In genomic region chr5:115821200-115821599, GRCm38 (mm10) we compare ENCODE assay signal across 20 mouse cellular contexts. TPM values are rescaled to one million over a fixed set of nuclear protein-coding genes. Genes with fewer than 3 reads are reported as not detected.
A peak's percentile ranks its signal among the peaks of the same experiment; 100 is the strongest.
DNase-seq lines count a peak whose midpoint lies in the region; ATAC-seq and TF ChIP-seq lines count a peak whose summit lies in the region.
"Had no signal": no experiment of that assay in that cellular context is flagged by ENCODE, and none has a peak within 500 bp of the region (broad histone marks: within the 10 kb centered on the region; RNA-seq: fewer than 3 reads in every experiment).

No protein-coding gene starts in this region.

- no peak for TF ChIP-seq POLR2A in testis, adult 2 months (IDR thresholded peaks at IDR 0.05; ENCODE audit: control insufficient read depth, low read depth, low read length)
- no peak for TF ChIP-seq POLR2A in heart, adult 2 months (IDR thresholded peaks at IDR 0.05; ENCODE audit: insufficient read depth, low read depth, low read length)

- 0 out of 2 replicates have a peak, but pooled peaks have one; percentile 21 for TF ChIP-seq CTCF in kidney, postnatal 0 days (IDR thresholded peaks at IDR 0.05; ENCODE audit: low read depth)
- TF ChIP-seq CTCF in testis, adult 2 months (IDR thresholded peaks at IDR 0.05; ENCODE audit: control insufficient read depth, insufficient read depth, insufficient replicate concordance, low read depth, low read length): peak; percentile 62; the same call in 1 of the 2 replicates
- TF ChIP-seq CTCF in heart, adult 2 months (IDR thresholded peaks at IDR 0.05): no peak

- no peak for TF ChIP-seq EP300 in heart, adult 2 months (IDR thresholded peaks at IDR 0.05; ENCODE audit: insufficient read depth, low read depth, low read length)

- H3K36me3 ChIP-seq in kidney, postnatal 0 days (ENCODE audit: insufficient read depth, low read length): no peaks in the 10 kb centered on the region
- no peaks in the 10 kb centered on the region for H3K36me3 ChIP-seq in testis, adult 2 months (ENCODE audit: control insufficient read depth, insufficient read depth, low read length)
- no peaks in the 10 kb centered on the region for H3K36me3 ChIP-seq in heart, adult 2 months (ENCODE audit: control insufficient read depth, insufficient read depth, low read length)
- H3K36me3 ChIP-seq: heart, embryonic 15.5 days; hindbrain, embryonic 13.5 days; limb, embryonic 15.5 days had no signal

- no peak overlapping the region for H3K27ac ChIP-seq in kidney, postnatal 0 days
- no peak overlapping the region for H3K27ac ChIP-seq in testis, adult 2 months (ENCODE audit: control insufficient read depth, insufficient read depth, low read depth, low read length)
- no peak overlapping the region for H3K27ac ChIP-seq in heart, adult 2 months
- H3K27ac ChIP-seq: forebrain, embryonic 13.5 days; gastrocnemius, adult 2 months; heart, embryonic 15.5 days; hindbrain, embryonic 13.5 days; limb, embryonic 15.5 days had no signal

- no peak for ATAC-seq in kidney, postnatal 0 days (replicated peaks; ENCODE audit: low FRiP score, low read depth)
- ATAC-seq: forebrain, embryonic 13.5 days; midbrain, embryonic 16.5 days had no signal

- H3K4me3 ChIP-seq in kidney, postnatal 0 days (replicated peaks; ENCODE audit: low read depth, low read length): no peak overlapping the region
- H3K4me3 ChIP-seq in testis, adult 2 months (ENCODE audit: control insufficient read depth, low read depth, low read length): no peak overlapping the region
- H3K4me3 ChIP-seq in heart, adult 2 months: no peak overlapping the region
- H3K4me3 ChIP-seq: forebrain, embryonic 13.5 days; gastrocnemius, adult 2 months; heart, embryonic 15.5 days; hindbrain, embryonic 13.5 days; limb, embryonic 15.5 days had no signal

- H3K4me2 ChIP-seq in kidney, postnatal 0 days (ENCODE audit: low read length): no peak overlapping the region
- H3K4me2 ChIP-seq: forebrain, embryonic 13.5 days; heart, embryonic 15.5 days; hindbrain, embryonic 13.5 days; limb, embryonic 15.5 days; lung, embryonic 14.5 days had no signal

- H3K79me2 ChIP-seq in heart, adult 2 months (replicated peaks; ENCODE audit: control insufficient read depth, insufficient read depth, low read length): no peaks in the 10 kb centered on the region

- no peaks in the 10 kb centered on the region for H3K4me1 ChIP-seq in kidney, postnatal 0 days (replicated peaks; ENCODE audit: insufficient read depth, low read length)
- no peaks in the 10 kb centered on the region; the same call in none of the 2 replicates for H3K4me1 ChIP-seq in testis, adult 2 months (ENCODE audit: control insufficient read depth, insufficient read depth, low read length)
- no peaks in the 10 kb centered on the region for H3K4me1 ChIP-seq in heart, adult 2 months (ENCODE audit: control insufficient read depth, insufficient read depth, low read length)
- H3K4me1 ChIP-seq: forebrain, embryonic 13.5 days; hindbrain, embryonic 13.5 days; limb, embryonic 15.5 days had no signal

- no peaks in the 10 kb centered on the region for H3K9me3 ChIP-seq in kidney, postnatal 0 days (replicated peaks; ENCODE audit: low read length)
- H3K9me3 ChIP-seq: forebrain, embryonic 13.5 days; heart, embryonic 15.5 days; hindbrain, embryonic 13.5 days; limb, embryonic 15.5 days had no signal

- no peaks in the 10 kb centered on the region for H3K27me3 ChIP-seq in kidney, postnatal 0 days (ENCODE audit: insufficient read depth, low read length)
- no peaks in the 10 kb centered on the region for H3K27me3 ChIP-seq in testis, adult 2 months (ENCODE audit: control insufficient read depth, insufficient read depth, low read length)
- H3K27me3 ChIP-seq in heart, adult 2 months (ENCODE audit: control insufficient read depth, insufficient read depth, low read length): no peaks in the 10 kb centered on the region
- H3K27me3 ChIP-seq: forebrain, embryonic 13.5 days; heart, embryonic 15.5 days; hindbrain, embryonic 13.5 days; limb, embryonic 15.5 days had no signal

- WGBS in kidney, postnatal 0 days: 91% methylated on average over 12 of the region's 12 CpGs
- WGBS in heart, adult 2 months: 90% methylated on average over 12 of the region's 12 CpGs

- intact Hi-C loops in heart, adult 2 months (cut with DNase I): no loop called here

- no peak for DNase-seq in kidney, postnatal 0 days (ENCODE audit: low spot score)
- no peak for DNase-seq in kidney, adult 11 months
- no peak for DNase-seq in testis, postnatal 10 days (ENCODE audit: low spot score)
- peak; percentile 90 for DNase-seq in R1 (ENCODE audit: low read depth, low spot score)
- no peak for DNase-seq in layer of hippocampus, adult 8-10 months (ENCODE audit: low spot score in 2 of 2)
- DNase-seq in heart, adult 2 months: no peak
- DNase-seq: adrenal gland, postnatal 14 days; cerebellum, adult 9-10 months; gastrocnemius, adult 2 months; heart, postnatal 36 days; left cerebral cortex, postnatal 4 days; lung, embryonic 14.5 days; lung, postnatal 4 days; thymus, postnatal 25 days had no signal

- no peak overlapping the region for H3K9ac ChIP-seq in kidney, postnatal 0 days (ENCODE audit: low read depth, low read length)
- H3K9ac ChIP-seq in heart, adult 2 months (ENCODE audit: low read depth, low read length): no peak overlapping the region
- H3K9ac ChIP-seq: forebrain, embryonic 13.5 days; heart, embryonic 15.5 days; hindbrain, embryonic 13.5 days; limb, embryonic 15.5 days; lung, embryonic 14.5 days had no signal

RNA-seq across cellular contexts. Expression of gene Cit, which starts 23.9 kb away (rescaled TPM):
- polyA plus RNA-seq in kidney, postnatal 0 days (2015; fragmentation: Nextera tagmentation; extraction: Ambion mirVana): 8.8 and 11.4 TPM in 2 replicates
- 17.7 and 19.0 TPM in 2 replicates for polyA plus RNA-seq in testis, adult 2 months (2012; rRNA removed)
- 10 to 100 TPM; 73.2 to 96.9 (median 79.2) TPM for total RNA-seq in layer of hippocampus, adult 8-10 months (2022)
- under 1 TPM; 0.73 to 0.97 TPM for total RNA-seq in heart, adult 2 months (2021)
- 0.74 and 0.88 TPM in 2 replicates for polyA plus RNA-seq in heart, adult 2 months (2012; rRNA removed)
